Mouse (Mus musculus): ENCODE measurements around the gene Jag2.

Jag2 gene

DNA sequence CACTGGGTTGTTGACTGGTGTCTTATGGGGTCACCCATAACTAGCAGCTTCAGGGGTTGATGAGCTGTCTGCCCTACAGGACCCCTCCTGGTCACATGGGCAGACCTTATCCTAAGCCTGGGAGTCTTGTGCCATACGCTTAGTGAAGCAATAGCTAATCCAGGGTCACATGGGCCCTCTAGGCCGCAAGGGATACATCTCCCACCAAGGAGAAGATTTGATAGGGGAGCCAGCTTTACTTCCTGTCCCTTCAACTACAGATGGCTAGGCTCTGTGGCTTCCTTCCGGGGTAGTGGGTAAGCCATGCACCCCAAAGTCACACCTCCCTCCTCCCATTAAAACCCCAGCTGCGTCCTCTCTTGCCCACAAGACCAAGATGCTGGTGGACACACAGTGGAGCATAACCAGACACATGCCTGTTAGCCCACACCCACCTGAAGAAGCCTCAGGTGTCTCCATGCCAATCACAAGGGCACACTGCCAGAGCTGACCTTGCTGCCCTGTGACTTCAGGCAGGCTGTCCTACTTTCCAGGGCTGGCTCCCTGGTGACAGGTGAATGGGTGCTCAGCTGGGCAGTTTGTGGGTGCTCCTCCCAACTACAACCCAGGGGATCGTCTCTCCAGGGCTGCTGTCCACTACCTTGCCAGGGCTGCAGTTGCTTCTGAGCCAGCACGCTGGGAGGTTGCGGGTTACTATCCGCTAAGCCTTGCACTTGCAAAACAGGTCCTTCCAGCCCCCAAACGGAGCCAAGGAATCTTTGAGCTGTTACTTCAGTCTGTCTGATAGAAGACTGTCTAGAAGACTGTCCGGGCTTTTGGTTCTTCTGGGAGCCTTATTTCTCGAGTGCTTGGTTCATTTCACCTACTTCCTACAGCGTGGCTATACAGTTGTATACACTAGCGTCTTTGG lies 61.1 kb downstream of the Jag2 start, which contains the start of gene Gpr132:
Gene Gpr132 (minus strand): TSS at position 51 of the 910 bp plus-strand sequence.
- no peak for DNase-seq (ENCODE audit: low spot score)

DNA sequence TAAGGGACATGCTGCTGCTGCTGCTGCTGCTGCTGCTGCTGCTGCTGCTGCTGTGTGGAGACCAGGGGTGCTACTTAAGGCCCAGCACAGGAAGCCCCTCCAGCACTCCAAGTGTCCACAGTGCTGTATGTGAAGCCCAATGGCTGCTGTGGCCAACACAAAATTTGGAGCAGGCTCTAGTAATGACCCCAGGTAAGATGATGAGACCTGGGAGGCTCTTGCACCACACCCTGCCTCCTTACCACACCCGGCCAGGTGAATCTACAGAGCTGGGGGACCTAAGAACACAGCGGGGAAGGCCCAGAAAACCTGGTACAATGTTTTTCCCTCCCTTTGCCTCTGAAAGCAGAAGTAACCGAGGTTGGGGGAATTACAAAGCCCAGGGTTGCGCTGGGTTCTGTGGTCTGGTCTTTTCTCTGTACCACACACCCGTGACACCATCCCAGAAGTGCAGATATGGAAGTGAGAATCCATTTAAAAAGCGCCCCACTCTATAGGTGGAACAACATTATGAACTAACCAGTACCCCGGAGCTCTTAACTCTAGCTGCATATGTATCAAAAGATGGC lies 62.4 kb downstream of the Jag2 start:
- no peak for DNase-seq (ENCODE audit: low spot score)

DNA sequence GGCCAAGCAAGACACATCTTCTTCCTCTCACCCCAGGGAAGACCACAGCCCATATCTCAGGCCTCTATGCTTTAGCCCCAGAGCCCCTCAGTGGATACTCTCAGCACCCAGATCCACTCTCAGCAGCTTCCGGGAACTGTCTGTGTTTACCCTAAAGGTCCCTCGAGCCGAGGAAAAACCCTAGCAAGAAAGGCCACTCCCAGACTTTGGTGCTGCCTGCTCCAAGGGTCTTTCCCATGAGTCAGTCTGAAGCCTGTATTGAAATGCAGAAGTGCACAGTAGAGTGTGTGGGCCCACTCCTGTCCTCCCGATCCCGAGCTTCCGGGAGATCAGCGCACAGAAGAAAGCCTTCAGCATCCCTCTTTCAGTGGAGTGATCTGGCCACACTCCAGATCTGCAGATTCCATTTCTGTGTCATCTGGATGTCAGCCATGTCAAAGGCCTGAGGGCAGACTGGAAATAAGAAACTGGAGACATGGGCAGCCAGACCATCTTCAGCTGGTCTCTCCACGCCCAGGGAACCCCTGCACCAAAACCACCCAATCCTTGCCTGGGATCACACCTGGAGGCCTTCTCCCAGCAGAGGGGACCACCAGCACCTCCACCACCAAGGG lies 63.0 kb downstream of the Jag2 start:
- DNase-seq (ENCODE audit: low spot score): no peak

DNA sequence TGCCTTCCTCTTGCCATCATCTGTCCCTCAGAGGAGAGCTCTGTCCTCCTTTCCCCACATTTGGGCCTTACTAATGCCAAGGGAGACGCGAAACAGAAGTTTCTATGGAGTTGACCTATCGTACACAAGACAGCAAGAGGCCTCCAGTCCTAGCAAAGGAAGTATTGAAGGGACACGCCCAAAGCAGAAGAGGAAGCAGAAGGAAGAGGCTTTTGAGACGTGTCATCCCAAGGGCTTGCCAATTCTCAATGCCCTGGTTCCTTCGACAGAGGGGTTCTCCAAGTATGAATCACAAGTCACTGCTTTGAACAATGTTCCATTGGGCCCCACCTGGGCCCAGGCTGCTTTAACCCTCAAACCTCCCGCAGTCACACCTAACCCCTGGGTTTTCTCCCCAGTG lies 64.8 kb downstream of the Jag2 start:
- no peak for DNase-seq (ENCODE audit: low spot score)

GRCm38 (mm10) chr12:112861911-112862321 lies 67.7 kb downstream of the Jag2 start:
- no peak for DNase-seq (ENCODE audit: low spot score)

DNA sequence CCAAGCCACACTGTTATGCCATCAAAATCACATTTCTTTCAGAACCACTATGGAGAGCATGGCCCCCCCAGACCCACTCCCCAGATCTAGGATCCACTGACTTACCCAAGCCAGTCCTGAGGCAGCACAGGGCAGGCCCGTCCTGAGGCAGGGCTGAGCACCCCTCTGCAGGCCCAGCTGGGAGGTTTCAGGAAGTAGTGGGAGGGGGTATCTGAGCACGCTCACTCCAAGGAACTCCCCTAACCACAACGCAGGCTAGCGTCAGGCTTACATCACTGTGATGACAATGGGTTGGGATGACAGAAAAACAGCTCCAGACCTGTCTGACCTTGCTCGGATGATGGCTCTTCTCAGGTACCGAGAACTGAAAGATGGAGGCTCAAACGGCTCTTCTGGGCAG lies 68.8 kb downstream of the Jag2 start:
- no peak for DNase-seq (ENCODE audit: low spot score)

GRCm38 (mm10) chr12:112859930-112860329 lies 69.6 kb downstream of the Jag2 start:
- no peak for DNase-seq (ENCODE audit: low spot score)

GRCm38 (mm10) chr12:112858581-112859336 lies 70.8 kb downstream of the Jag2 start:
- no peak for DNase-seq (ENCODE audit: low spot score)

All from testis, postnatal 10 days (tissue).